Mouse (Mus musculus) embryo, embryonic 10.5 days (tissue): ENCODE measurements around the gene Olfr955.
A peak's percentile ranks its signal among the peaks of the same experiment; 100 is the strongest.

Experiments used
- DNase-seq: peaks from one replicate; pipeline ENCODE4 v3.0.0-alpha.2; 2015; ENCODE audit warnings: low spot score

The Olfr955 gene

GRCm38 (mm10) chr9:39471844-39472243 is at the start of gene Olfr955:
TSS of gene Olfr955 (minus strand) at chr9:39471944.
- no peak for DNase-seq

- DNase-seq = peak; percentile 12
These were observed 46.9 kb upstream of the Olfr955 start for GRCm38 (mm10) chr9:39518595-39518994.

GRCm38 (mm10) chr9:39515531-39515930 is 43.8 kb upstream of the Olfr955 start, which contains the start of gene Olfr957:
TSS of gene Olfr957 (minus strand) at chr9:39515809.
- DNase-seq = no peak

GRCm38 (mm10) chr9:39509412-39509811 is 37.7 kb upstream of the Olfr955 start:
- no peak for DNase-seq

GRCm38 (mm10) chr9:39508998-39509397 is 37.3 kb upstream of the Olfr955 start:
- peak; percentile 81 for DNase-seq

GRCm38 (mm10) chr9:39493895-39494294 is 22.2 kb upstream of the Olfr955 start, which contains the start of gene Olfr44:
TSS of gene Olfr44 (minus strand) at chr9:39493995.
- no peak for DNase-seq

- no peak for DNase-seq
These were observed 15.3 kb downstream of the Olfr955 start, which contains the start of gene Olfr954 for GRCm38 (mm10) chr9:39456401-39456800. TSS of gene Olfr954 (plus strand) at chr9:39456701.

GRCm38 (mm10) chr9:39427048-39427447 is 44.7 kb downstream of the Olfr955 start, which contains the start of gene Olfr952:
TSS of gene Olfr952 (minus strand) at chr9:39427148.
- DNase-seq = no peak
